Comparison of ENCODE assay signal across 16 mouse cellular contexts in genomic region chr9:27175682-27176081, GRCm38 (mm10). TPM values are rescaled to one million over a fixed set of nuclear protein-coding genes. Genes with fewer than 3 reads are reported as not detected.
DNase-seq lines count a peak whose midpoint lies in the region; ATAC-seq lines count a peak whose summit lies in the region.
"Had no signal": no experiment of that assay in that cellular context is flagged by ENCODE, and none has a peak within 500 bp of the region (broad histone marks: within the 10 kb centered on the region; RNA-seq: fewer than 3 reads in every experiment).

No protein-coding gene starts in this region.

- no peak overlapping the region for H3K9ac ChIP-seq in forebrain, embryonic 15.5 days (replicated peaks)
- H3K9ac ChIP-seq in forebrain, embryonic 11.5 days (ENCODE audit: low read length), result no peak overlapping the region
- no peak overlapping the region for H3K9ac ChIP-seq in hindbrain, embryonic 11.5 days (ENCODE audit: low read depth, low read length)
- no peak overlapping the region for H3K9ac ChIP-seq in hindbrain, embryonic 16.5 days (ENCODE audit: low read depth, low read length)
- no peak overlapping the region for H3K9ac ChIP-seq in lung, embryonic 15.5 days
- H3K9ac ChIP-seq in limb, embryonic 13.5 days, result no peak overlapping the region
- no peak overlapping the region for H3K9ac ChIP-seq in liver, embryonic 12.5 days
- H3K9ac ChIP-seq: embryonic facial prominence, embryonic 12.5 days; heart, embryonic 15.5 days had no signal

- no peak overlapping the region for H3K27ac ChIP-seq in forebrain, embryonic 15.5 days (replicated peaks)
- H3K27ac ChIP-seq in forebrain, embryonic 11.5 days (ENCODE audit: low read depth, low read length), result no peak overlapping the region
- no peak overlapping the region for H3K27ac ChIP-seq in hindbrain, embryonic 11.5 days (ENCODE audit: low read depth, low read length)
- H3K27ac ChIP-seq in hindbrain, embryonic 16.5 days (ENCODE audit: low read depth, low read length), result no peak overlapping the region
- no peak overlapping the region for H3K27ac ChIP-seq in lung, embryonic 15.5 days
- H3K27ac ChIP-seq in limb, embryonic 13.5 days, result 0 out of 2 replicates have a peak overlapping the region, but pooled peaks have one; percentile 28
- H3K27ac ChIP-seq in liver, embryonic 12.5 days, result no peak overlapping the region
- H3K27ac ChIP-seq: heart, embryonic 15.5 days; kidney, postnatal 0 days; macrophage; midbrain, embryonic 10.5 days had no signal

- H3K4me3 ChIP-seq in forebrain, embryonic 15.5 days, result no peak overlapping the region
- H3K4me3 ChIP-seq in forebrain, embryonic 11.5 days (ENCODE audit: low read depth, low read length), result no peak overlapping the region
- no peak overlapping the region for H3K4me3 ChIP-seq in hindbrain, embryonic 11.5 days (ENCODE audit: low read depth, low read length)
- no peak overlapping the region for H3K4me3 ChIP-seq in hindbrain, embryonic 16.5 days (ENCODE audit: low read length)
- H3K4me3 ChIP-seq in lung, embryonic 15.5 days, result no peak overlapping the region
- H3K4me3 ChIP-seq in limb, embryonic 13.5 days, result no peak overlapping the region
- H3K4me3 ChIP-seq in liver, embryonic 12.5 days, result no peak overlapping the region
- H3K4me3 ChIP-seq: embryonic facial prominence, embryonic 12.5 days; heart, embryonic 15.5 days; midbrain, embryonic 10.5 days had no signal

- no peaks in the 10 kb centered on the region for H3K36me3 ChIP-seq in forebrain, embryonic 15.5 days
- H3K36me3 ChIP-seq in forebrain, embryonic 11.5 days (ENCODE audit: control insufficient read depth, insufficient read depth, low read length), result no peaks in the 10 kb centered on the region
- no peaks in the 10 kb centered on the region for H3K36me3 ChIP-seq in hindbrain, embryonic 11.5 days (ENCODE audit: control insufficient read depth, insufficient read depth, low read length)
- no peaks in the 10 kb centered on the region for H3K36me3 ChIP-seq in hindbrain, embryonic 16.5 days (ENCODE audit: control insufficient read depth, insufficient read depth, low read length)
- no peaks in the 10 kb centered on the region for H3K36me3 ChIP-seq in lung, embryonic 15.5 days
- H3K36me3 ChIP-seq in limb, embryonic 13.5 days, result no peaks in the 10 kb centered on the region
- no peaks in the 10 kb centered on the region for H3K36me3 ChIP-seq in liver, embryonic 12.5 days
- H3K36me3 ChIP-seq: embryonic facial prominence, embryonic 12.5 days; heart, embryonic 15.5 days; midbrain, embryonic 10.5 days had no signal

- H3K9me3 ChIP-seq in forebrain, embryonic 15.5 days, result no peaks in the 10 kb centered on the region
- H3K9me3 ChIP-seq in forebrain, embryonic 11.5 days (ENCODE audit: control insufficient read depth, low read length), result no peaks in the 10 kb centered on the region
- no peaks in the 10 kb centered on the region for H3K9me3 ChIP-seq in hindbrain, embryonic 11.5 days (ENCODE audit: control insufficient read depth, low read length)
- no peaks in the 10 kb centered on the region for H3K9me3 ChIP-seq in hindbrain, embryonic 16.5 days (ENCODE audit: control insufficient read depth, low read length)
- no peaks in the 10 kb centered on the region for H3K9me3 ChIP-seq in lung, embryonic 15.5 days
- no peaks in the 10 kb centered on the region for H3K9me3 ChIP-seq in limb, embryonic 13.5 days
- H3K9me3 ChIP-seq in liver, embryonic 12.5 days (replicated peaks), result no peaks in the 10 kb centered on the region
- H3K9me3 ChIP-seq: embryonic facial prominence, embryonic 12.5 days; heart, embryonic 15.5 days; midbrain, embryonic 10.5 days had no signal

- WGBS in forebrain, embryonic 15.5 days, result 92% methylated on average over 6 of the region's 6 CpGs
- 94% methylated on average over 6 of the region's 6 CpGs for WGBS in forebrain, embryonic 11.5 days
- 89% methylated on average over 6 of the region's 6 CpGs for WGBS in hindbrain, embryonic 11.5 days
- WGBS in hindbrain, embryonic 16.5 days, result 90% methylated on average over 6 of the region's 6 CpGs
- WGBS in lung, embryonic 15.5 days, result 86% methylated on average over 6 of the region's 6 CpGs
- 83% methylated on average over 6 of the region's 6 CpGs for WGBS in limb, embryonic 13.5 days
- WGBS in liver, embryonic 12.5 days (ENCODE audit: insufficient replicate concordance), result 78% methylated on average over 6 of the region's 6 CpGs

- H3K4me2 ChIP-seq in forebrain, embryonic 15.5 days (replicated peaks), result no peak overlapping the region
- no peak overlapping the region for H3K4me2 ChIP-seq in forebrain, embryonic 11.5 days (ENCODE audit: low read depth, low read length, severe bottlenecking)
- H3K4me2 ChIP-seq in hindbrain, embryonic 11.5 days (replicated peaks; ENCODE audit: low read depth, low read length), result no peak overlapping the region
- no peak overlapping the region for H3K4me2 ChIP-seq in hindbrain, embryonic 16.5 days (ENCODE audit: low read length)
- no peak overlapping the region for H3K4me2 ChIP-seq in lung, embryonic 15.5 days
- no peak overlapping the region for H3K4me2 ChIP-seq in limb, embryonic 13.5 days (replicated peaks)
- no peak overlapping the region for H3K4me2 ChIP-seq in liver, embryonic 12.5 days
- H3K4me2 ChIP-seq: embryonic facial prominence, embryonic 12.5 days; heart, embryonic 15.5 days had no signal

- H3K4me1 ChIP-seq in forebrain, embryonic 15.5 days, result peaks cover 10% of the 10 kb centered on the region
- H3K4me1 ChIP-seq in forebrain, embryonic 11.5 days (replicated peaks; ENCODE audit: control insufficient read depth, insufficient read depth, low read length), result peaks cover 3% of the 10 kb centered on the region; the same call in 1 of the 2 replicates
- no peaks in the 10 kb centered on the region for H3K4me1 ChIP-seq in hindbrain, embryonic 11.5 days (replicated peaks; ENCODE audit: control insufficient read depth, insufficient read depth, low read length)
- H3K4me1 ChIP-seq in hindbrain, embryonic 16.5 days (ENCODE audit: control insufficient read depth, insufficient read depth, low read depth, low read length), result peaks cover 2% of the 10 kb centered on the region
- H3K4me1 ChIP-seq in lung, embryonic 15.5 days, result no peaks in the 10 kb centered on the region
- H3K4me1 ChIP-seq in limb, embryonic 13.5 days, result peaks cover 6% of the 10 kb centered on the region; the same call in 1 of the 2 replicates
- H3K4me1 ChIP-seq in liver, embryonic 12.5 days, result no peaks in the 10 kb centered on the region
- H3K4me1 ChIP-seq: embryonic facial prominence, embryonic 12.5 days; heart, embryonic 15.5 days had no signal

- no peaks in the 10 kb centered on the region for H3K27me3 ChIP-seq in forebrain, embryonic 15.5 days
- no peaks in the 10 kb centered on the region for H3K27me3 ChIP-seq in forebrain, embryonic 11.5 days (ENCODE audit: control insufficient read depth, insufficient read depth, low read length)
- H3K27me3 ChIP-seq in hindbrain, embryonic 11.5 days (ENCODE audit: control insufficient read depth, insufficient read depth, low read length), result no peaks in the 10 kb centered on the region
- no peaks in the 10 kb centered on the region for H3K27me3 ChIP-seq in hindbrain, embryonic 16.5 days (replicated peaks; ENCODE audit: control insufficient read depth, insufficient read depth, low read length)
- no peaks in the 10 kb centered on the region for H3K27me3 ChIP-seq in lung, embryonic 15.5 days
- no peaks in the 10 kb centered on the region for H3K27me3 ChIP-seq in limb, embryonic 13.5 days
- H3K27me3 ChIP-seq in liver, embryonic 12.5 days (replicated peaks), result no peaks in the 10 kb centered on the region
- H3K27me3 ChIP-seq: embryonic facial prominence, embryonic 12.5 days; heart, embryonic 15.5 days had no signal

- ATAC-seq in forebrain, embryonic 15.5 days (replicated peaks), result 0 out of 2 replicates have a peak, but pooled peaks have one; percentile 28
- ATAC-seq in forebrain, embryonic 11.5 days (replicated peaks; ENCODE audit: low FRiP score), result no peak
- ATAC-seq in hindbrain, embryonic 11.5 days (ENCODE audit: low FRiP score), result peak; percentile 25; the same call in 1 of the 2 replicates
- ATAC-seq in hindbrain, embryonic 16.5 days, result no peak
- ATAC-seq in lung, embryonic 15.5 days (ENCODE audit: borderline replicate concordance, extremely low read depth, low FRiP score, low TSS enrichment), result 0 out of 2 replicates have a peak, but pooled peaks have one; percentile 27
- no peak for ATAC-seq in limb, embryonic 13.5 days (ENCODE audit: low FRiP score, low read depth)
- no peak for ATAC-seq in liver, embryonic 12.5 days
- ATAC-seq: inflammation-experienced regulatory T-cells, adult 6 months had no signal

- no peak for DNase-seq in forebrain, embryonic 11.5 days (ENCODE audit: low spot score)
- no peak for DNase-seq in hindbrain, embryonic 11.5 days (ENCODE audit: low spot score)
- no peak for DNase-seq in lung, postnatal 14 days
- DNase-seq: spleen, adult 18-20 months; thymus, postnatal 36 days had no signal

RNA-seq across cellular contexts. Expression of gene Jam3, which starts 20.5 kb away (rescaled TPM):
- polyA plus RNA-seq in forebrain, embryonic 15.5 days (2015; fragmentation: Nextera tagmentation; extraction: Ambion mirVana), result 67.3 and 67.9 TPM in 2 replicates
- polyA plus RNA-seq in forebrain, embryonic 11.5 days (2014; fragmentation: Nextera tagmentation; extraction: Ambion mirVana), result 168 and 176 TPM in 2 replicates
- 151 and 163 TPM in 2 replicates for polyA plus RNA-seq in hindbrain, embryonic 11.5 days (2014; fragmentation: Nextera tagmentation; extraction: Ambion mirVana)
- 43.0 and 49.9 TPM in 2 replicates for polyA plus RNA-seq in hindbrain, embryonic 16.5 days (2015; fragmentation: Nextera tagmentation; extraction: Ambion mirVana)
- polyA plus RNA-seq in lung, embryonic 15.5 days (2015; fragmentation: Nextera tagmentation; extraction: Ambion mirVana), result 63.6 and 64.8 TPM in 2 replicates
- polyA plus RNA-seq in limb, embryonic 13.5 days (2015; fragmentation: Nextera tagmentation; extraction: Ambion mirVana), result 141 and 144 TPM in 2 replicates
- 12.0 and 12.6 TPM in 2 replicates for polyA plus RNA-seq in liver, embryonic 12.5 days (2016; fragmentation: Nextera tagmentation; extraction: Ambion mirVana)
- polyA plus RNA-seq: macrophage had no signal

Comparison
In these comparisons a context has a peak if more than half of its experiments do, and no peak if none do; other contexts are left out.
1. ATAC-seq: peak in forebrain, embryonic 15.5 days (single experiment), hindbrain, embryonic 11.5 days (single experiment) and lung, embryonic 15.5 days (single experiment); none in forebrain, embryonic 11.5 days (single experiment), hindbrain, embryonic 16.5 days (single experiment), limb, embryonic 13.5 days (single experiment) and liver, embryonic 12.5 days (single experiment).